Mouse (Mus musculus): ENCODE measurements around the gene Setd3. TPM values are rescaled to one million over a fixed set of nuclear protein-coding genes. Genes with fewer than 3 reads are reported as not detected.
A peak's percentile ranks its signal among the peaks of the same experiment; 100 is the strongest.

The Setd3 gene
- total and polyA plus RNA-seq, 3 experiments, result 40.1 to 59.9 TPM; not detected in 1

DNA sequence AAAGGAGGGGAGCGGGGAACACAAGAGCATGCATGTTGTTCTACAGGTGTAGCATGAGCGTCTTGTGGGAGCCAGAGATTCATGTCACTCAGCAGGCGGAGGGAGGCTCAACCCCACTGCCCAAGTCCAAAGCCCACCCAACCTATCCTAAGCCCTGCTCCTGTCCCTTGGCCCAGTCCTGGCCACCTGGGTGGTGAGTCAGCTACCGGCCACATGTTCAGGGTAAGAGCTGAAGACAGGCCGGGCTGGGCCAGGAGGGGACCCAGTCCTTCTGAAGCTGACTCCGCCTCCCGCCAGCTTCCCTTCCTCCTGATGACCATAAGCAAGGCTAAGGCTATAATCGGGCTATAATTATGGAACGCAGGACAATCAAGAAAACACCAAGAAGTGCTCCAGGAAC lies 29.1 kb upstream of the Setd3 start:
- TF ChIP-seq KAT2A (conservative IDR thresholded peaks at IDR 0.05; ENCODE audit: low read depth, low read length) (no peak), USF1 (IDR thresholded peaks at IDR 0.05; ENCODE audit: low read depth, low read length) (no peak), CHD1 (IDR thresholded peaks at IDR 0.05; ENCODE audit: low read depth, low read length) (no peak), UBTF (IDR thresholded peaks at IDR 0.05; ENCODE audit: borderline replicate concordance, insufficient read depth, low read depth, low read length) (no peak), POLR2AphosphoS2 (IDR thresholded peaks at IDR 0.05; ENCODE audit: low read length) (no peak), HCFC1 (IDR thresholded peaks at IDR 0.05; ENCODE audit: low read depth, low read length) (no peak), TBP (IDR thresholded peaks at IDR 0.05; ENCODE audit: low read depth, low read length) (no peak), MXI1 (IDR thresholded peaks at IDR 0.05; ENCODE audit: low read depth, low read length) (no peak), MYC (IDR thresholded peaks at IDR 0.05; ENCODE audit: low read depth, low read length) (no peak), BHLHE40 (IDR thresholded peaks at IDR 0.05; ENCODE audit: borderline replicate concordance, low read depth, low read length) (no peak)
- Histone ChIP-seq H3K36me3 (ENCODE audit: control insufficient read depth in 1 of 2, insufficient read depth in 2 of 2, low read length in 2 of 2) (no peaks in the 10 kb centered on the region), H3K9me3 (replicated peaks; ENCODE audit: insufficient read depth, low read length) (no peaks in the 10 kb centered on the region), H3K79me2 (ENCODE audit: control insufficient read depth, insufficient read depth, low read length, poor library complexity) (no peaks in the 10 kb centered on the region), H3K9ac (ENCODE audit: control insufficient read depth, low read depth, low read length, poor library complexity, severe bottlenecking) (no peak overlapping the region), H3K27me3 (ENCODE audit: control insufficient read depth in 1 of 2, insufficient read depth in 2 of 2, low read length in 2 of 2) (no peaks in the 10 kb centered on the region), H3K4me1 (ENCODE audit: control insufficient read depth in 1 of 2, insufficient read depth in 2 of 2, low read length in 2 of 2) (no peaks in the 10 kb centered on the region), H3K4me3 (ENCODE audit: control insufficient read depth in 1 of 2, insufficient read depth in 1 of 2, low read depth in 2 of 2, low read length in 2 of 2) (no peak overlapping the region), H3K27ac (ENCODE audit: control insufficient read depth, low read depth, low read length) (no peak overlapping the region)
- DNase-seq (ENCODE audit: low read depth, low spot score), result no peak

DNA sequence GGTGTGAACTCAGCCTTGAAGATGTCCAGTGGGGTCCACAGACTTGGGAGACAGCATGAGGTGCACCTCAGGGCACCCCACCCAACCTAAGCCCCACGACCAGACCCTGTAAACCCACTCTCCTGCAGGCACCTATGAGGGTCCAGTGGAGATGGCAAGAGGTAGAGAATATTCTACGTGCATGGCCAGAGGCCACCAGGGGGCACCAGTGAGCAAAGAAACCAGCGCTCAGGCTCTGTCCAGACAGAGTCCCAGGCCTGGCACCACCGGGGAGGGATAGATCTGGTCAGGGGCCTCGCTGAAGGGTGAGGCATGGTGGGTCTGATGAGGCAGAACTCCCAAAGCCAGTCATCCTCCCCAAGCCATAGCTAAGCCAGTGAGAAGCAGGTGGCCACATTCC lies 27.5 kb upstream of the Setd3 start:
- Histone ChIP-seq H3K4me1 (ENCODE audit: control insufficient read depth in 1 of 2, insufficient read depth in 2 of 2, low read length in 2 of 2) (no peaks in the 10 kb centered on the region), H3K36me3 (ENCODE audit: control insufficient read depth in 1 of 2, insufficient read depth in 2 of 2, low read length in 2 of 2) (no peaks in the 10 kb centered on the region), H3K79me2 (ENCODE audit: control insufficient read depth, insufficient read depth, low read length, poor library complexity) (no peaks in the 10 kb centered on the region), H3K9ac (ENCODE audit: control insufficient read depth, low read depth, low read length, poor library complexity, severe bottlenecking) (no peak overlapping the region), H3K4me3 (ENCODE audit: control insufficient read depth in 1 of 2, insufficient read depth in 1 of 2, low read depth in 2 of 2, low read length in 2 of 2) (no peak overlapping the region), H3K27ac (ENCODE audit: control insufficient read depth, low read depth, low read length) (no peak overlapping the region), H3K9me3 (replicated peaks; ENCODE audit: insufficient read depth, low read length) (no peaks in the 10 kb centered on the region), H3K27me3 (ENCODE audit: control insufficient read depth in 1 of 2, insufficient read depth in 2 of 2, low read length in 2 of 2) (no peaks in the 10 kb centered on the region)
- TF ChIP-seq E2F4 (IDR thresholded peaks at IDR 0.05; ENCODE audit: borderline replicate concordance, low read depth, low read length) (no peak), NRF1 (IDR thresholded peaks at IDR 0.05; ENCODE audit: insufficient read depth, low read depth, low read length, poor library complexity, severe bottlenecking) (no peak), CTCF (IDR thresholded peaks at IDR 0.05 in 2 of 3, conservative IDR thresholded peaks at IDR 0.05 in 1 of 3; ENCODE audit: control insufficient read depth in 1 of 3, insufficient read depth in 1 of 3, low read depth in 2 of 3, low read length in 3 of 3, poor library complexity in 1 of 3, severe bottlenecking in 1 of 3) (peak; percentile 69 to 90 (median 77)), RAD21 (IDR thresholded peaks at IDR 0.05; ENCODE audit: low read depth, low read length) (peak; percentile 58), SMC3 (IDR thresholded peaks at IDR 0.05; ENCODE audit: low read depth, low read length) (peak; percentile 74), ZC3H11A (IDR thresholded peaks at IDR 0.05; ENCODE audit: low read depth, low read length) (peak; percentile 36; the same call in 1 of the 2 replicates), ZMIZ1 (IDR thresholded peaks at IDR 0.05; ENCODE audit: low read depth, low read length) (no peak)
- DNase-seq (ENCODE audit: low read depth, low spot score), result peak; percentile 47

Data from MEL (cell line).